Mouse (Mus musculus): ENCODE data around the gene Fgf18.

The Fgf18 gene

DNA sequence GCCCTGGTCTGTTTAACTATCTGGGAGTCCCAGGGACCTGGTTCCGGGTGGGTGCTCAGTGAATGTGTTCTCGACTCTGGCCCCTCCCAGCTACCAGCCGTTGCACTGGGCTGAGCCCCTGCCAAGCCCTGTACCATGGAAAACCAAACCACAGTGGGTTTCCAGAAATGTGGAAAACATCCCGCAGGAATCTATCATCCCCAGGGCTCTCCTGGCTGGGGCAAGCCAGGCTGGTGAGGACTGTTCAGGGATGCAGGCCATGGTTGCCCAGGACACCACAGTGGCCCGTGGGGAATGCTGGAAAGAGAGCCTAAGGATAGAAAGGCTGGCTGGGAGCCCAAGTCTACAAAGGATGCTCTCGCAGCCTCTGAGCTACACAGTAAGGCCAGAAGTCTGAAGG, 76.7 kb downstream of the Fgf18 start:
- no peak for DNase-seq (ENCODE audit: low read depth, low spot score)

Measured in forelimb bud, embryonic 11.5 days (tissue).